Mouse (Mus musculus): ENCODE measurements around the gene Cenpm. TPM values are rescaled to one million over a fixed set of nuclear protein-coding genes. Genes with fewer than 3 reads are reported as not detected.

The Cenpm gene
- total RNA-seq, 4 experiments from 2014 or later: 0.29 to 1.5 (median 0.44) TPM

DNA sequence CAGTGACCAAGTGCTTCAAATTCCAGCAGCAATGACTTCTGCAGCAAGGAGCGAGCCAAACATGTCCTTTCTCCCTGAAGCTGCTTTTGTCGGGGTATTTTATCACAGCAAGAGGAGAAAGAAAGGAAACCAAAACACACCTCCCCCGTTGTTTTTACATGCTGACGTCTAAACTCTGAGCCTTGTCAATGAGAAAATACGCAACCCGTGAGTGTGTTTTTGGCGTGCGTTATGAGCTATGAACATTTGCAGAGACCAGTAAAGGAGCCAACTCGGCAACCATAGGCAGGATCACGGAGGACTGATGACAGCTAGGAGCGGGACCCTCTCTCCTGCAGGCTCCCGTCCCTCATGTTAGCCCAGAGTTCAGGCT, 820 bp downstream of the Cenpm start:
- DNase-seq (ENCODE audit: low spot score): no peak

DNA sequence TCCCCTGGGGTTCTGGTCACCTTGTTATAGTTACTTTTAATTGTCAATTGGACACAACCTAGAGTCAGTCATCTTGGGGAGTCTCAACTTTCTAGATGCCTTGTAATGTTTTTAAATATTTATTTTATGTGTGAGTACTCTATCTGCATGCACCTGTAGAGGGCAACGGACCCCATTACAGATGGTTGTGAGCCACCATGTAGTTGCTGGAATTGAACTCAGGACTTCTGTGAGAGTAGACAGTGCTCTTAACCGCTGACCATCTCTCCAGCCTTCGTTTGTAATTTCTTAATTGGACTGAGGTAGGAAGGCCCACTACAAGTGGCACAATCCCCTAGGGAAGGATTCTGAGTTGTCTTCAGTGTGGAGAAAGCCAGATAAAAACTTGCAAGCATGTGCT, 1.2 kb downstream of the Cenpm start:
- no peak for DNase-seq (ENCODE audit: low spot score)

DNA sequence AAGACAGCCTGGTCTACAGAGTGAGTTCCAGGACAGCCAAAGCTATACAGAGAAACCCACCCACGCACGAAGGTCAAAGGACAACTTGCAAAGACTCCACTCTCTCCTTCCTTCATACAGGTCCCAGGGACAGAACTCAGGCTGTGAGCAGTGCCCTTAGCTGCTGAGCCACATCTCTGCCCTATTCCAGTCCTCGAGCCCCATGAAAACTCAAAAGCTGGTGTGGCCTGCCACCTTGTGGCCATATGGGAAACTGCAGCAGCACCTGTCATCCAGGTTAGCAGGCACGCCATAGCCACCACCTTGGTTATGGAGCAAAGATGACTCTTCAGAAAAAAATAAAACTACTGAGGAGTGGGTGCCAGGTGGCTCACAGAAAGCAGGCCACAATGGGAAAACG, 8.0 kb downstream of the Cenpm start:
- DNase-seq (ENCODE audit: low spot score): peak; percentile 78

- no peak for DNase-seq (ENCODE audit: low spot score)
Observed at GRCm38 (mm10) chr15:82235661-82236060, 8.9 kb downstream of the Cenpm start.

DNA sequence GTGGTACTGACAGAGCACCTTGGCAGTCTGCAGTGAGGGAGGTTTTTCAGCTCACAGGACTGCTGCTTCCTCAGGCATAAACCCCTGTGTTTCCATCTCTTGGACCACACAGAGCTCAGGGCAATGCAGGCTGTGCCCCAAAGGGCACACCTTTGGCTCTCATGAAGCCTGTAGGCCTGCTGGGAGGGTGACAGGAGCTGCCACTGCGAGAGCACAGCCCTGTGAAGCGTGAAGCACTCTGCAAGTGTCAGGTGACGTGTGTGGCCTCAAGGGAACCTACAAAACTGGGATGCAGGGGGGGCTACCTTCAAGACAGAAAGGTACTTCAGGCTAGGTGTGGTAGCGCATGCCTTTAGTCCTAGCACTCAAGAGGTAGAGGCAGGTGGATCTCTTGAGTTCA, 11.9 kb downstream of the Cenpm start:
- DNase-seq (ENCODE audit: low spot score): no peak

DNA sequence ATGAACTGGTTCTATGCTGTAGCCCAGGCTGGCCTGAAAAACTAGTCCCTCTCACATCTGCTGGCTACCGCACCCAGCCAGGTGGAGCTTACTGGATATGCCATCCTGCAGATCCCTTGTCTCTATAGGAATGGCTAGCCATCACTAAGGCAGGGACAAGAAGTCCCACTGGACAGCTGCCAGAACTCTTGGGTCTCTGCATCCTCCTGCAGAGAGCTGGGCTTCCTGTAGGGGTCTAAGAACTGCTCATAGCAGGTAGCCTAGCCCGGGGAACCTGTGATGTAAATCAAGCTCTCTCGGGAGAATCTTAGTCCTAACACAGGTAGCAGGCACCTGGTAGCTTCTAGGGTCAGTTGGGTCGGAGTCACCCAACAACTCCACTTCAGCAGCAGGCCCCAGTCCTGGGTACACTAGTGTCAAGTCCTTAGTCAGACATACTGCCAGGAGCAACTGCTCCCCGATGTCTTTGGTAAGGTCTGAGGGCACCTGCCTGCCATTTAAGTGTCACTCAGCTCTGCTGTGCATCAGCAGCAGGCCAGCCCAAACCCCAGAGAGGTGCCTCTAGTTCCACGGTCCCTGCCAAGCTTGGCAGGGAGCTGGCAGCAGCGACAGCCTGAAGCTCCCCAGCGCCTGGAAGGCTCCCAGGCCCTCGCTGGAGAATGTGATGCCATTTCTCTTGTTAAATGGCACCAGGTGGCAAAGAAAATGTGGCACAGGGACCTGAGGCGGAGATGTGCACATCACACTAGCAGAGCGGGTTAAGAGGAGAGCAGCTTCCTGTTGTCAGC, 12.8 kb downstream of the Cenpm start:
- DNase-seq (ENCODE audit: low spot score): no peak

DNA sequence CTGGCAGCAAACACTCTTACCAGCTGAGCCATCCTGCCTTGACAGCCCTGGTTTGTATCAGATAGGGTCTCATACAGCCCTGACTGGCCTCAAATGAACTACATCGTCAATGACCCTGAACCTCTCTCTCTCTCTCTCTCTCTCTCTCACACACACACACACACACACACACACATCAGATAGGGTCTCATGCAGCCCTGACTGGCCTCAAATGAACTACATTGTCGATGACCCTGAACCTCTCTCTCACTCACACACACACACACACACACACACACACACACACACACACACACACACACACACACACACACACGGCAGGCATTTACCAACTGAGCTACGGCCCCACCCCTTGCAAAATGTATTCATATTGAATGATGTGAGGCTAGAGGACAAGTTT, 13.4 kb downstream of the Cenpm start:
- DNase-seq (ENCODE audit: low spot score): no peak

- DNase-seq (ENCODE audit: low spot score): no peak
Observed at GRCm38 (mm10) chr15:82230098-82230611, 14.4 kb downstream of the Cenpm start.

DNA sequence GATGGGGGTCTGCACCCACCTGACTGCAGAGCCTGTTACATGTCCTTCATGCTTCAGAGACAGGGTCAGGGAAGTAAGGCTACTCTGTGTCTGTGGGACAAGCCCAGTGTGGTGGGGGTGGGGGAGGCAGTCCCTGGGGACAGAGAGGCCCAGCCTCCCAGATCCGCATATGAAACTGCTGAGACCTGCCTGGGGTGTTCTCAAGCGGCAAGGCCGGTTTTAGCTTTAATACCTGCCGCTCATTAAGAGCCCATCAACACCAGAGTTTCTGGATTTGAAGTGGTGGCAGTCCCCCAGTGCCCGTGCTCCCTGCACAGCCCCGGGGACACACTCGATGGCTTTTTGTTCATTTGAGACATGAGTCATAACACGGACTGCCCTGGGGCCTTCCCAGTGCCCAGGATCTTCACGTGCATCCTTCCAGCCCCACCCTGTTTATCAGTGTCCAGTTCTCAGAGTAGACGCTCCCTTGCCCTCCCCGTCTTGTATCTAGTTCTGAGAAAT, 15.0 kb downstream of the Cenpm start:
- DNase-seq (ENCODE audit: low spot score): no peak

GRCm38 (mm10) chr15:82225769-82226168, 18.8 kb downstream of the Cenpm start:
- no peak for DNase-seq (ENCODE audit: low spot score)

DNA sequence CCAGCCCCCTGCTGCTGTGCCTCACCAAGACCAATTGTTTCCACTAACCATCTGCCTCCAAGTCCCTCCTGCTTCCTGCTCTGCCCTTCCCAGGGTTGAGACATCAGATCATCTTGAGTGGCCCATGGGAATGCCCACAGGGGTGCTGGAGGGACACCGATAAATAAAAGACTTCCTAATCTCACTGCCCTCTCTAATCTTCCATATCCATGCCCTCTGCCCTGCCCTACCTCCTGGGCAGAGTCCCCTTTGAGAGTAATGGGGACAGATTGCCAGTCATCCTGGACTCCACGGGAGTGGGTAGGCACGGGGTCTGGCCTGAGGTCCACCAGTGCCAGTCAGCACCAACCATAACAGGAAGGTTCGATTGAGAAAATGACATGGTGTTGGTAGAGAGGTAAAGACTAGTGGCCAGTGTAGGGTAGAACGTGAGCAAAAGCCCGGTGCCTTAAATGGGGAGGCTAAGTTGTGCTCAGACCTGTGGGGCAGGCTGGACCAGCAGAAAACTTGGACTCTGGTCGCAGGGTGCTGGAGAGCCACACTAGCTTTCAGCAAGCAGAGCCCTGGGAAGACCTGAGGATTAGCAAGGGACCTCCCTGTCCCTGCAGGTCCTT, 19.8 kb downstream of the Cenpm start:
- DNase-seq (ENCODE audit: low spot score): no peak

GRCm38 (mm10) chr15:82223657-82224601, 20.6 kb downstream of the Cenpm start, which contains the start of gene Tnfrsf13c:
Gene Tnfrsf13c, minus strand, starts transcription at chr15:82224369.
- DNase-seq (ENCODE audit: low spot score): no peak

DNA sequence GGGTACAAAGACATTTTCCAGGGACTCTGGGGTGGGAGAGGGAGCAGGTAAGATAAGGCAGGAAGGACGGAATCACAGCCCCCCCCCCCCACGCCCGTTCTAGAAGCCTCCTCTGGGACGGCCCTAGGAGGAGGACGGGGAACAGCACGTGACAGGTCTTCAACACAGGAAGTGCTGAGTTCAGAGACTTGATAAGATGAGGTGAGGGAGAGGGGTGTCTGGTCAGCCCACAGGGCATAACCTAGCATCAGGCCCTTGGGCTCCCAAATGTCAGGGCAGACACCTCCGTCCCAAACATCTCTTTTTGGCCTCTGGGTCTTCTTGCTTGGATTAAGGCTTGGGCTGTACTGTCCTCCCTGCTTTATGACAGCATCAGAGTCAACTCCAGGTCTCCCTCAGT, 21.3 kb downstream of the Cenpm start:
- no peak for DNase-seq (ENCODE audit: low spot score)

DNA sequence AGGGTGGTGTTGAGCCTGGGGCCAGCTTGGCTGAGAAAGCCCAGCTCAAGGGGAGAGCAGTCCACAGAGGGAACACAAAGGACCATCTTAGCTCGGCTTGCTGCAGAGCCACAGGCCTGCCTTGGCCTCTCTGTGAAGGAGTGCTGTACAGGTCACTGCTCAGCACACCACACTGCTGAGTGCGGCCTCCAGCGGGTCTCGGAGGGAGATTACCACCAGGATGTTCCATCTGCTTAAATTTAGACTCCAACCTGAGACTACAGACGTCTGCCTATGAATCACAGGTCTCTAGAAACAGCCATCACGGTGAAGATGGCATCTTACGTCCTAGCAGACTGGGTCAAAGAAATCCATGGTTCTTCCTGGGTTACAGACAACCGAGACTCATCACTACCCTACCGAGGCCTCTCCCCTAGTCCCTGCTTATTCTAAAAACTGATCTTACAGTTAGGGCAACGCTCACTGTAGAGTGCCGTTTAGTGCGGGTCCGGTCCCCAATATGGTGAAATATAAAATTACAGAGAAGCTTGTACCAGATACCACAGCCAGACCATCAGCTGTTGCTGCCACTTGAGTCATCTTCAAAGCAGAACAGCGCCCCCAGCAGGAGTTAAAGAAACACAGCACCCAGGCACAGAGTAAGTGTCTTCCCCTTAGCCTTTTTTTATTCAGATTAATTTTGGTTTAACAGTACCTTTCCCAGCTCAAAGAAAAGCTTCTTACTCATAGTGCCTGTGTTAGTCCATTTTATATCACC, 23.3 kb downstream of the Cenpm start:
- no peak for DNase-seq (ENCODE audit: low spot score)

GRCm38 (mm10) chr15:82220003-82220675, 24.4 kb downstream of the Cenpm start:
- no peak for DNase-seq (ENCODE audit: low spot score)

GRCm38 (mm10) chr15:82218778-82219666, 25.5 kb downstream of the Cenpm start:
- no peak for DNase-seq (ENCODE audit: low spot score)

DNA sequence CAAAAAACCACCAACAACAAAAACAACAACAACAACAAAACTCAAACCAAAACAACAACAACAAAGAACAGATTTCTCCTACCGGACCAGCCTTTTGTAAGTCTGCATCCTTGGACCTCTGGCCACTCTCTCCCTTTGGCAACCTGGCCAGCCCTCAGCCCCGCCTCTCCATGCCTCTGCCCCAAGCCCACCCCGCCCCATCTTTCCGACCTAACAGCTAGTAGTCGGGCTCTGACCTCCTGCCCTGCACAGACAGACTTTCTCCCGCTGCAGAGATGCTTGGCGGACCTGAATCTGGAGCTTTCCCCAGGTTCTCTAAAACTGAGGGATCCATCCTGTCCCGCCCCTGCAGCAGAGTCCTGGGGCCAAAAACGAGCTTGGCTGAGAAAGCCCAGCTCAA, 26.6 kb downstream of the Cenpm start:
- DNase-seq (ENCODE audit: low spot score): no peak

GRCm38 (mm10) chr15:82217039-82217438, 27.5 kb downstream of the Cenpm start:
- no peak for DNase-seq (ENCODE audit: low spot score)

- no peak for DNase-seq (ENCODE audit: low spot score)
Observed at GRCm38 (mm10) chr15:82216142-82216827, 28.3 kb downstream of the Cenpm start.
